Mouse (Mus musculus) layer of hippocampus, adult 2 months (tissue): ENCODE data around the gene Otub1. TPM values are rescaled to one million over a fixed set of nuclear protein-coding genes. Genes with fewer than 3 reads are reported as not detected.

ENCODE experiments used
- DNase-seq, 2 experiments: peaks; one replicate each; pipeline ENCODE4 v3.0.0; 2022; ENCODE audit warnings: low spot score in 2 of 2
- H3K27ac ChIP-seq: fragments of 200-600 bp; 2 replicates; pipeline ENCODE4 v1.8.1; 2022
- H3K4me3 ChIP-seq: fragments of 200-600 bp; 2 replicates; pipeline ENCODE4 v1.8.1; 2022; ENCODE audit warnings: mild to moderate bottlenecking
- CTCF ChIP-seq: fragments of 200-600 bp; conservative IDR thresholded peaks from 2 replicates; pipeline ENCODE4 v1.8.1; 2022; ENCODE audit warnings: antibody characterized with exemption, mild to moderate bottlenecking, moderate library complexity
- total RNA-seq, 2 experiments: library from RNA; stranded (reverse); gene quantifications; 2 replicates each; pipeline ENCODE4 v1.2.3; 2021

Otub1 gene
- total RNA-seq, 2 experiments from 2014 or later = 299 TPM

- H3K4me3 ChIP-seq = no peak overlapping the region
- H3K27ac ChIP-seq = peak overlapping the region; percentile 47; the same call in 1 of the 2 replicates
- DNase-seq = peak in 1 of 2 experiments; percentile 17
- no peak for TF ChIP-seq CTCF
These were observed 25.2 kb downstream of the Otub1 start for GRCm38 (mm10) chr19:7180756-7181405.

DNA sequence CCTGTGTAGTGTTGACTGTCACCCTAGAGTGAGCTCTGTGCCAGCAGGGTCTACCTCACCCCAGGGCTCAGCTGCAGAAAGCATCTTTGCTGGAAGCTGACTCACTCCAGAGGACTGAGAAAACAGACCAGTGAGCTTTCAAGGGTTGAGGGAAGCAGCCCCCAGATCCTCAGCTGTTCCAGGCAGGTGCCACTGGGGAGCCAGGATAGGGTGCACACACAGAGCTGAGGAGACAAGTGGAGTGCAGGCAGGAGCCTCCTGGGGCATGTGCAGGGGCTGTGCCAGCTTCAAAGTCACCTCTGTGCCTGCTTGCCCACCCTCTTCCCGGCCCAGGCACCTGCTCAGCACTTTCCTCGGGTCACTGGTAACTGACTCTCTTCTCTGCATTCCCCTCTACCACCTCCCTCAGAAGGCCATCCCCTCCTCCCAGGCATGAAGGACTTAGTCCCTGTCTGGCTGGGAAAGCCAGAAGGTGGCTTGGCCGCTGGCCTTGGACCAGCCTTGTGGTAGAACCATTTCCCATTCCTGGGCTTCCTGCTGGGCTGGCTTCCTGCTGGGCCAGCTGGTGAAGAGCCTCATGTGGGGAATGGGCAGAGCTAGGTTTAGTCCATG is 27.2 kb downstream of the Otub1 start:
- H3K4me3 ChIP-seq = no peak overlapping the region
- DNase-seq = no peak
- H3K27ac ChIP-seq = no peak overlapping the region
- no peak for TF ChIP-seq CTCF

GRCm38 (mm10) chr19:7177804-7178511 is 28.2 kb downstream of the Otub1 start:
- no peak for TF ChIP-seq CTCF
- Histone ChIP-seq H3K27ac (no peak overlapping the region), H3K4me3 (no peak overlapping the region)
- DNase-seq = no peak

DNA sequence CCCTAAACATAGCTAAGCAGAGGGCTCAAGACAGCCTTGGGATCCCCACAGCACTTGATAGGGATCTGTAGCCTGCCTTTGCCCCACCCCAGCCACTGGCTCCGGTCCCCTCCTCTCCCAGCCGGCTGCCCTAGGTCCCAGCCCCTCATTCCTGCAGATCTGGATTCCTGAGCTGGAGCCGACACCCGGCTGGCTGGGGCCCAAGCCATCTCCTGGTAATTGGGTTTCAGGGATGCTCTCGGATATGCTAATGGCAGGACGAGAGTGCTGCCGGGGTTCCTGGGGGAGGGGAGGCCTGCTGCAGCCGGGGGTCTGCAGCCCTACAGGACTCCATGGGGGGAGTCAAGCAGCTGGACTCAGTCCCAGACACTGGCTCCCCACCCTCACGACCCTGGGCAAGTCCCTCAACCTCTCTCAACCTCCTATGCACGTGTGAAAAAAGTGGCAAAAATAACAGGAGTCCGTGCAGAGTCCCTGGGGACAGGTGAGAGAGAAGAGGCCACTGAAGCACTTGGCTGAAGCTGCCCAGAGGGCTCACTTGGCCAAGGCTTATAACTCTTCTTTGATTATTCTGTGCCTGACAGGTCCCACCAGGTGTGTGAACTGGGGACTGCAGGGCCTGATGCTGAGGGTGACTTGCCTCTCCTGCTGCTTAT is 29.9 kb downstream of the Otub1 start:
- Histone ChIP-seq H3K27ac (no peak overlapping the region), H3K4me3 (no peak overlapping the region)
- no peak for TF ChIP-seq CTCF
- DNase-seq = no peak

- H3K4me3 ChIP-seq = no peak overlapping the region
- no peak overlapping the region for H3K27ac ChIP-seq
- TF ChIP-seq CTCF = no peak
- DNase-seq = peak; percentile 59 to 72
These were observed 33.9 kb downstream of the Otub1 start for GRCm38 (mm10) chr19:7172051-7172866.

DNA sequence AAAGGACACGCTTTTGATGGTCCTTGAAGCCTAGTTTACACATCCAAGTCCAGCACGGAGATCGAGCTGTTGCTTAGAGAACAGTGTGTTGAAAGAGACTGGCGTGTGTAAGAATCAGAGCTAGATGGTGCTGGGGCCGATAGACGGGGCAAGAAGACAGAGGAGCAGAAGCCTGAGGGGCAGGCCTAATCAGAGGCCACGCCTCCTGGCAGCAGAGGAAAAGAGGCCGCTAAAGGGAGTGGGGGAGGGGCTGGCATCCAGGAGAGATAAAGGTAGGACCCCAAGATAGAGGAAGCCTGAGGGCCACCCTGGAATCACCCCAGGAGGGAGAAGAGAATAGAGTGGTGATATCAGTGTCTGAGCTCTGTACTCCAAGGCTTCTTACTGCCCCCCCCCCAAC is 34.7 kb downstream of the Otub1 start:
- H3K27ac ChIP-seq = no peak overlapping the region
- TF ChIP-seq CTCF = no peak
- H3K4me3 ChIP-seq = no peak overlapping the region
- no peak for DNase-seq

DNA sequence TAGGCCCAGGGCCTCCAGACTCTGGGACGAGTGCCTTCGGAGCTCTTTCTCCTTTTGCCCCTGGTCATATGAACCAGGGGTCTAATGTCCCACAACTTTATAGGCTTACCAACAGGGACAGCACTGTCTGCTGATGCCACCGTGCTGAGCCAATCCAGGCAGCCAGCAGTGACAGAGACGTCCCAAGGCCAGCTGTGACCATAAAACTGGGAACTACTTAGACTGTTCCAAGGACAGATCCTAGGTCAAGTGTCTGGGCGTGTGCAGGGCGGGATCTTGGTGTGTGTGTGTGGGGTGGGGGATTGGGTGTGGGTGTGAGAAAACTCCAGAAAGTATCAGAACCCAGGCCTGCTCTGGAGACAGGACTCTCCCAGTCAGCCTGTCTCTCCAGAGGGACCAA is 35.2 kb downstream of the Otub1 start:
- no peak for TF ChIP-seq CTCF
- no peak for DNase-seq
- Histone ChIP-seq H3K27ac (no peak overlapping the region), H3K4me3 (no peak overlapping the region)

DNA sequence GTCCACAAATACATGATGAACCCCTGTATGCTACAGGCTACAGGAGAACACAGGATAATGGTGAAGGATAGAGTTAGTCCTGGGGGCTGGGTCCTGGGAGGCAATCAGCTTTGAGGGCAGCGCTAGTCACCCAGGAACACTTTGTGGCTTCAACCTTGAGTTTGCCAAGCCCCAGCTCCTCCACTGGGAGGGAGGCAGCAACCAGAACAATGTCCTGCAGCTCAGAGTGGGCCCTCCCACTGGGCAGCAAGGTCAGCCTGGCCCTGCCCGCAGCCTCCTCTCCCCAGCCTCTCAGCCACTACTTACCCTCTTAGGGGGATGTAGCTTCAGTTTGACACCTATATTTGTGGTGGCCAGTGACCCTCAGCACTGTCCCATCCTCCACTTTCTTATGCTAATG is 37.7 kb downstream of the Otub1 start:
- TF ChIP-seq CTCF = no peak
- no peak overlapping the region for H3K4me3 ChIP-seq
- no peak for DNase-seq
- H3K27ac ChIP-seq = no peak overlapping the region

- Histone ChIP-seq H3K27ac (no peak overlapping the region), H3K4me3 (no peak overlapping the region)
- no peak for DNase-seq
- no peak for TF ChIP-seq CTCF
These were observed 39.3 kb downstream of the Otub1 start for GRCm38 (mm10) chr19:7166767-7167166.

- no peak overlapping the region; the same call in 1 of the 2 replicates for H3K27ac ChIP-seq
- no peak for TF ChIP-seq CTCF
These were observed 39.9 kb downstream of the Otub1 start for GRCm38 (mm10) chr19:7166200-7166711.

GRCm38 (mm10) chr19:7165509-7166199 is 40.5 kb downstream of the Otub1 start:
- Histone ChIP-seq H3K4me3 (peak overlapping the region; percentile 70), H3K27ac (peak overlapping the region; percentile 83)
- DNase-seq = no peak
- no peak for TF ChIP-seq CTCF

More at GRCm38 (mm10) chr19:7166200-7166711, 39.9 kb downstream of the Otub1 start:
- no peak for DNase-seq
- peak overlapping the region; percentile 47 for H3K4me3 ChIP-seq
